Mouse (Mus musculus) spleen, adult 12 weeks (tissue): ENCODE measurements around the gene Rpl23.

Source experiments
- DNase-seq: peaks from one replicate; pipeline ENCODE4 v3.0.0; 2022; ENCODE audit warnings: low spot score

The Rpl23 gene

DNA sequence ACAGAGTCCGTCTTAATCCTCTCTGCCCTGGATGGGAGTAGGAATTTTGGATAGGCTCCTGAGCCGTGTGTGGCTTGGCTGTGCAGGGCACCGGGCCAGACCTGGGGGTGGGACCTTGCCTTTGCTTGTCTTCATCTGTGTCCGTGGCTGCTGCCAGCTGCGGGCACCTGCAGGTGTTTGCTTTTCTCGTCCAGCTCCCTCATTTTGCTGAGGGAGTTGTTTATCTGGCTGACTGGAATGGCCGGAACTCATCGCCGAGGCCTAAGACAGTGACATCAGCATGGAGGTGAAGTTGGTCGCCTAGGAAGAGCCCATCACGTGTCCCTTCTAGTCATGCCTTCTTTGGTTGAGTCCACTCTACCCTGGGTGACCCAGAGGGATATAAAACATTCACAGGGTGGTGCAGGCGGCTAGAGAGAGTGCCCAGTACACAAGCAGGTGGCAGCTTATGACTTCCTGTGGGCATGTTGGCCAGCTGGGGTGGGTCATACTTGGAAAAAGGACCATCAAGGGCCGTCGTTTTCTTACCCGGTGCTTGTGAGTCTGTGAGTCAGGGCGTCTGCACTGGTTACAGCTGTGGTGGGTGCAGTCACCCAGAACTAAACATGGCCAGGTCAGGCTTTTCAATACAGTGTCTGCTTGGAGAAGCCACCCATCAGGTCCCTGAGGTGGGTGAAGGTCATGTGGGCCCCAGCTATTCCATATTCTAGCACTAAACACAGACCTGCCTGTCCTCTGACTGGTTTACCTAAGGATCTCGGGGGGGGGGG is 31.7 kb upstream of the Rpl23 start:
- no peak for DNase-seq

- no peak for DNase-seq
These were observed 30.8 kb upstream of the Rpl23 start for GRCm38 (mm10) chr11:97813085-97813484.

DNA sequence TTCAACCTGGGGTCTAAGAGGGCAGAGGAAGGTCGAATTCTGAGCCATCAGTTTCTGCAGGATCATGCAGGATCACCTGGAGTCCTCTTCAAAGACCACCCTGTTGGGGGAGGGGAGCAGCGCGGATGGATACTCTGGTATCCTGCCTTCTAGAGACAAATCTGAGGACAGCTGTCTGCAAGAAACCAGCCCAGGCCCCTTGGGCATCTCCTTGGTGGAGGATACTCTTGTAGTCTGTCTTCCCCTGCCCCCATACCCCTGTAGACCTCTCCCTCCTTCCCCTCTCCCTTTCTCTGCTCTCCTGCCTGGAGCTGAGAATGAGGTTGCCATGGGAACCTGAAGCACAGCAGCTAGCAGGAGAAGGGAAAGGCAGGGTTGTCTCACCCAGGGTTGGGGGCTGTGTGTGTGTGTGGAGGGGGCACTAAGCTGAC is 30.3 kb upstream of the Rpl23 start:
- no peak for DNase-seq

DNA sequence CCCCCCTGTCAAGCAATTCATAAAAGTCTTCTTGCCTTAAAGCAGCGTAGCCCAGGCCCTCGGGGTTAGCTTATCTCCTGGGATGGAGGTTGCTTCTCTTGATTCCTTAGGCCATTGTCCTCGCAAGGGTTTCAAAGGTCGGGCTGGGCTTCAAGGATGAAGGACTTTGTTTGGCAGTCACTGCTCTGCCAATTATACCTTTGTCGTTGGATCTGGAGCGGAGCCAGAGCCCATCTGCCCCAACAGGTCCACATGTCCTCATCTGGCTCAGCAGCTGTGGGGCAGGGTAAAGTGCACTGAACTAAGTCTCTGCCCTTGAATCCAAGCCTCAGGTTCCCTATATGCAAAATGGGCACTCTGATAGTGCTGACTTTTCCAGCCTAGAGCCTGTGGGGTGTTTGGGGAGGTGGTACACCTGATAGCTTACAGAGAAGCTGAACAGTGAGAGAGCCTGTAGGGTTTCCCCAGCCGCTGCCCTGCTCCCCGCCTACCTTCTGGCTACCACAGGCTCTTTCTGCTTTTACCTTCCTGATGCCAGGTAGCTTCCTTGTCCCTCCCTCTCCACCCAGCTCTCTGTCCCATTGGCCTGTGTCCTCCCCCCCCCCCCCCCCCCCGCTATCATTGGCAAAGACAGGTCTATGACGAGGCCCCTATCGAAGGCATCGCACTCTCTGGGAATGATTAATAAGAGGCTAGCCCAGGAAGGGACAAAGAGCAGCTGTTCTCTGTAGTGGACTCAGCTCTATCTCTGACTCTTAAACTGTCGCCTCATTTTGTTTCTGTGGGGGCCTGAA is 29.5 kb upstream of the Rpl23 start:
- DNase-seq, result no peak

- DNase-seq, result no peak
These were observed 28.7 kb upstream of the Rpl23 start for GRCm38 (mm10) chr11:97810970-97811369.

- no peak for DNase-seq
These were observed 28.1 kb upstream of the Rpl23 start for GRCm38 (mm10) chr11:97810356-97810755.

DNA sequence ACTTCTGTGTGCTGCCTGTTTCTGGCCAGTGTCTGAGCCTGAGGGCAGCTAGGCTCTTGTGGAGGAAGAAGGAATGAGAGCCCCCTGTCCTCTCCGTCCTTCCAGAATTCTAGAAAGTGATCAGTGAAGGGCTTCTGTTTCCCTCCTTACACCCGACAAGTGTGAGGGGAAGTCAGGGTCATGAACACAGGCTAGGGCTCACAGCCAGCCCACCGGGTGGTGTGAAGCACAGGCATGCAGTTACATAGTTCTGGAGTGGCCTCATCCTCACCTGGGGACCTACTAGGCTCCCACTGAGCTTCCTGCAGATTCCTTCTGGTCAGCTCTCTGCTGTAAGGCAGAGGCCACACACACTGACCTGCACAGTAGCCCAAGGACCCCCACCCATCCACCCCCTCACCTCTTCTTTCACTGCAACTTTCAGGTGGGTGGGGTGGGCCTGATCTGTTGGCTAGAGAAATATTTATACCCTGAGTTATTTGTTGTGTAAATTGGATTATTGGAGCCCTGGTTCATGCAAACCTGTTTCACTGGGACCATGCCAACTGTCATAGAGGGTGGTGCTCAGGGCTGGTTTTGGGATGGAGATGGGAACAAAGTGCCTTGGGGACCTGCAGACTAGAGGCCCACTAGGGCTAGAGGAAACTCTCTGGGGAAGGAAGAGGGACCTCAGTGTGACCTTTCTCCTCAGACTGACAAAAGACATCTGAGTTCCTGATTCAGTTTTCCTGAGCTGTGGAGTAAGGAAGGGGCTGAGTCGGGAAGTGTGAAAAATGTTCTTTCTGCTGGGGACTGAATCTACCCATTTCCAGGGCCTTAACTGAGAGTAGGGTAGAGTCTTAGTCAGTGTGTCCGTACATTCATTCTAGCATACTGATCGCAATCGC is 27.2 kb upstream of the Rpl23 start:
- DNase-seq, result no peak

GRCm38 (mm10) chr11:97808621-97809234 is 26.5 kb upstream of the Rpl23 start:
- no peak for DNase-seq

DNA sequence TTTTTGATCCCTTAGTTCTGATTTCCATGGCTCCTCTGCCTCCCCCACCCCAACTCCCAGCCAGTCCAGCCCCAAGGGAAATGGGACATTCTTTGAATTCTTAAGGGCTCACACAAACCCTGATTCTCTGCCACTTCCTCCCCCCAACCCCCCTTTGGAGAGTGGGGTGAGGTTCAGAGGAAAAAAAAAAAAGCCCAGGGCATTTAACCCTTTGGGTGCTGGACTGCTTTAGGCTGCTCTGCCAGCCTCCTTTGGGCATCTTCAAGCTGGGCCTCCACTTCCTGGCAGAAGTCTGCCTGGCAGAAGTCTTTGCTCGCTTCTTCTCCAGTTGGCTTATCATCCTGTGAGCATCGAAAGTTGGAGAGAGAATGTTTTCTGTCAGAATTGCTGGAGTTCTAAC is 25.9 kb upstream of the Rpl23 start:
- no peak for DNase-seq

DNA sequence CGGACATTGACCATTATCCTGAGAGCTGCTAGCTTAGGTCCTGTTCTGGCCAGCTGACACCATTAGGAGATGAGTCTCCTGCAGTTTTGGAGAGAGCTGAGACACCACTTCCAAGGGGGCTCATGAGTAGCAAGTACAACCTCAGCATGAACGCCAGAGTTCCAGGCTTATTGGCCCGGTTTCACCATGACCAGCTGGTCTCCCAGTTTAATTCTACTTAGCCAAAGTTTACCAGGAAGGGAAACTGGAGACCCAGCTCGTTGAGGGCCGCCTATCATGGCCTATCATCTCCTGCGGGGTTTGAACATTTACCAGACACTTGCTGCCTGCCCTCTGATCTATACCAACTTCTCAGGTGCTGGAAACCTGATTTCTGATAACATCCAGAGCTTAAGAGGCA is 25.4 kb upstream of the Rpl23 start:
- no peak for DNase-seq

- DNase-seq, result no peak
These were observed 24.4 kb upstream of the Rpl23 start for GRCm38 (mm10) chr11:97806613-97806964.

- DNase-seq, result no peak
These were observed 23.7 kb upstream of the Rpl23 start for GRCm38 (mm10) chr11:97805662-97806612.

DNA sequence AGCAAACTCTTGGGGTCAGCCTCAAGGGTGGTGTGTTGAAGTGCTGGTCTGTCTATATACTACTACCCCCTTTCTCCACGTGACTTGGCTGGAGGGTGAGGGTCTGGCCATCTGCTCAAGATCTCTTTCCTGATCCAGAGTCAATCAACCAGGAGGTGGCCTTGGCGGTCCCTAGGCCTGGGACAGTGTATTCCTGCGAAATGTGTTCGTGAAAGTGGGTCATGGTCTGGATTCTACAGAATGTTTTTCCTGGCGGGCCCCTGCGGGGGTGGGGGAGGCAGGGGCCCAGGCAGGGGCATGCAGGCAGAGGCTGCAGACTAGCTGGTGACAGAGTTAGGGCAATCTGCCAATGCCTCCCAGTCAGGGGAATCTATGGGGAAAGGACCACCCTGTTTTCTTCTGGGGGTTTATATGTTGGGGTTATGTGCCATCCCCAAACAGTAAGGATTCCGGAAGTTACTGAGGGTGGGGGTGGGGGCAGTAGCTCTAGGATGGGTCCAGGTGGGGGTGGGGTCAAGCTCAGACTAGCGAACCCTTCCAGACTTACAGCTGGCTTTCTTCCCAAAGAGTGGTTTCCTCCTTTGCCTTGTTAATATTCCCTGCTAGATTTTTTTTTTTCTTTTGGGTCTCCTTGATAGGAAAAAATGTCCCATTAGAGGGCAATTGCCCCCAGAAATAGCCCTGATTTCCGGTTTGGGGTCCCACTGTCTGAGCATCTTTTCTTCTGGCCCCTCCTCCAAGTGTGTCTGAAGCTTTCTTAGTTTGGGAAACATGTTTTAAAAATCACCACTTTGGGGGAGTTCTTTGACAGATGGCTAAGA is 22.8 kb upstream of the Rpl23 start:
- DNase-seq, result no peak

DNA sequence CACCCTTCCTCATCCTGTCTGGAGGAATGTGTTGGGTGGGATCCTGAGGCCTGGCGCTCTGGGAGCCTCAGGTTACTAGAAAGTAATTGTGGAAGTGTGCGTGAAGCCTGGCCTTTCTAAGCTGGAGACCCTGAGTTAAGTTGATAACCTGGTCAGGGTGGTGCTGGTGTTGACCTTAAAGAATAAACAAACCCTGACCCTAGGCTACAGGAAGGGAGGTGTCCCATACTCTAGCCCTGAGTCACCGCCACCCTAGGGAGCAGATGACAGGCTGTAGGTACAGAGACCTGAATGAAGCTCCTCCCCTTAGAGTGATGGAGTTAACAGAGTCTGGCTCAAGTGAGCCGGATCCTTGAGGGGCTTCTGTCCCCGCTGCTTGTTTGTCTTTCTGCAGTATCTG is 21.6 kb upstream of the Rpl23 start:
- DNase-seq, result no peak

GRCm38 (mm10) chr11:97802495-97802894 is 20.3 kb upstream of the Rpl23 start:
- DNase-seq, result no peak

GRCm38 (mm10) chr11:97802194-97802470 is 19.9 kb upstream of the Rpl23 start:
- no peak for DNase-seq

DNA sequence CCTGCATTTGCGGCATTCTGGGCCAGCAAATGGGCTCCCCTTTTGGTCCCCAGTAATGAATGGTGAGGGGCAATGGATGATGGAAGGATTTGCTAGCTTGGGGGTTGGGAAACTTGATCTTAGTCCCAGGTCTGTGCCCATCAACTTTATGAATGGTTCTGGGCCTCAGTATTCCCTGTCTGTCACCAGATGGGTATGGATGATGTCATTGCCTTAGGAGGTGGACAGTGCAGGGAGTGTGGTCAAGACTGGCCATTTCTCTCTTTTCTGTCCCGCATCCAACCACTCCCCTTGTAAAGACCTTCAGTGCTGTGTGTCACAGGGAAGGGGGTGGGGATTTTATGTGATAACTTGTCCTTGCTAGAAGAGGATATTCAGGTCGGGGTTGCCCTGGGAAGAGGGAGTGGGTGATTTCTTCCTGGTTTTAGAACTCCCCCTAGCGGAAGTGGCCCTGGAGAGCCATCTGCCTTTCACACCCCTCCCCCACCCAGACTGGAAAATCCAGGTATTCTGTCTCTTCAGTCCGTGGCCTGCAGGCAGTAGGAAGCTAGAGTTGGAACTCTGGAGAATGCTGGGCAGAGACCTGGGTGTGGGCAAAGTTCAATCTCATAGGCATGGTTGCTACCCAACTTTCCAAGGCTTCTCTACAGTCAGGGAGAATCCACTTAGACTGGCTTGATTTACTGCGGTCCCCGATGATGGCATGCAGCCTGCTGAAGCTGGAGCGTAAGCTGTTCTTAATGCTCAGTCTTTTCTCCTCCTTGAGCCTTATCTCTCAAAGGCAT is 19.4 kb upstream of the Rpl23 start:
- no peak for DNase-seq

DNA sequence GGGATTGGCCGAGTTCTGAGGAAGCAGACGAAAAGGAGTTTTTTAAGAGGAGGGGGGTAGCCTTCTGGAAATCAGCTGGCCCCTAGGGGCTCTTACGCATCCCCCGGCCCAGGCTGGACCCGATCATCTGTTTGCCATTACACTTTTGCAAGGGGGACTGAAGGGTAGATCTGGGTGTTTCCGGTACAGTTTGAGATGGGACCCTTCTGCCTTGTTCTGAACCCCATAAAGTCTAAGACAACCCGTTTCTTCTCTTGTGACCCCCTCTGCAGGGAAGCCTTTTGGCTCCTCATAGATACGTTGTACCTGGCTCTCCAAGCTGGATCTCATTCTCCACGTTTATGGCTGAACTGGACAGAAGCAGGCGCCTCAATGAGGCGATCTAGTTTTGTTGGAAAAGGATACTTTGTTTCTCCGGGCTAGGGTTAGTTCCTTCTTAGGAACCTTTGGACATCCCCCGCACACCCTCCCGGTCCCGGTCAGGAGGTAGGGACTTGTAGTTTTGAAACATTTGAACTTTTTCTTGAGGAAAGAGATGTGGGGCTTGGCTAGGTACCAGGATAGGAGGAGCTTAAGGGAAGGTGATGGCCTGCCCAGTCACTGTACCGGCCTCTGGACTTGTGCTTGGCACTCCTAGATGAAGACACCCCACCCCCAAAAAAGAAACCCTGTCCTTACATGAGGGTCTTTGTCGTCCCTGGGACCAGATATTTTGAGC is 18.6 kb upstream of the Rpl23 start:
- no peak for DNase-seq
